Mouse (Mus musculus) heart, embryonic 14.5 days (tissue): ENCODE results near the gene Lemd1. TPM values are rescaled to one million over a fixed set of nuclear protein-coding genes. Genes with fewer than 3 reads are reported as not detected.

Experiments
- ATAC-seq: fragments of 200-750 bp; cut with Nextera tagmentation; 2 replicates; pipeline ENCODE4 v1.8.0; 2017; ENCODE audit warnings: low read depth, moderate TSS enrichment; ENCODE audit not compliant: insufficient number of reproducible peaks, insufficient read depth, low FRiP score
- H3K27ac ChIP-seq, 2 experiments: fragments of 200-500 bp in 1 of 2; fragments of 300-500 bp in 1 of 2; sonication (generic) in 1 of 2; replicated peaks in 1 of 2; 2 replicates each; pipeline ENCODE4 v1.5.1; 2012 to 2014; ENCODE audit warnings: low read depth in 2 of 2, low read length in 2 of 2, control low read depth in 1 of 2, mild to moderate bottlenecking in 1 of 2, mixed read lengths in 1 of 2; ENCODE audit not compliant: control insufficient read depth in 1 of 2, insufficient read depth in 1 of 2
- H3K27me3 ChIP-seq: fragments of 300-500 bp; sonication (generic); 2 replicates; pipeline ENCODE4 v1.6.1; 2014; ENCODE audit warnings: mild to moderate bottlenecking, low read length, control low read depth; ENCODE audit not compliant: control insufficient read depth, insufficient read depth
- H3K36me3 ChIP-seq: fragments of 300-500 bp; sonication (generic); 2 replicates; pipeline ENCODE4 v1.6.1; 2014; ENCODE audit warnings: mild to moderate bottlenecking, control low read depth, low read length, mixed read lengths; ENCODE audit not compliant: control insufficient read depth, insufficient read depth
- H3K4me1 ChIP-seq, 2 experiments: fragments of 200-500 bp in 1 of 2; fragments of 300-500 bp in 1 of 2; sonication (generic) in 1 of 2; 2 replicates each; pipeline ENCODE4 v1.6.1; 2012 to 2014; ENCODE audit warnings: low read length in 2 of 2, control low read depth in 1 of 2, mixed read lengths in 1 of 2; ENCODE audit not compliant: control insufficient read depth in 2 of 2, insufficient read depth in 2 of 2
- H3K4me2 ChIP-seq: fragments of 300-500 bp; sonication (generic); 2 replicates; pipeline ENCODE4 v1.6.1; 2014; ENCODE audit warnings: mild to moderate bottlenecking, low read length
- H3K4me3 ChIP-seq, 2 experiments: fragments of 200-500 bp in 1 of 2; fragments of 300-500 bp in 1 of 2; sonication (generic) in 1 of 2; 2 replicates each; pipeline ENCODE4 v1.5.1; 2012 to 2014; ENCODE audit warnings: low read length in 2 of 2, mild to moderate bottlenecking in 2 of 2, control low read depth in 1 of 2, low read depth in 1 of 2, moderate library complexity in 1 of 2; ENCODE audit not compliant: control insufficient read depth in 1 of 2, insufficient read depth in 1 of 2
- H3K9ac ChIP-seq: fragments of 300-500 bp; sonication (generic); 2 replicates; pipeline ENCODE4 v1.6.1; 2014; ENCODE audit warnings: mild to moderate bottlenecking, low read length
- H3K9me3 ChIP-seq: fragments of 300-500 bp; sonication (generic); 2 replicates; pipeline ENCODE4 v1.6.1; 2016; ENCODE audit warnings: low read length, control low read depth; ENCODE audit not compliant: control insufficient read depth
- WGBS: fragments of 180-500 bp; shearing (Covaris S2); extraction: QIAGEN DNeasy Blood & Tissue Kit; methylation state at CpG from one replicate; pipeline ENCODE4 v1.1.7; 2014; 5-methylcytosine and 5-hydroxymethylcytosine counted together
- polyA plus RNA-seq: library from polyadenylated mRNA; unstranded; fragments of >200 nt; fragmentation: Nextera tagmentation; extraction: Ambion mirVana; gene quantifications from 2 replicates; pipeline ENCODE4 v1.2.1, GENCODE M21; 2014

The Lemd1 gene
- polyA plus RNA-seq, 1 experiment from 2014 or later: not detected

- 1% methylated on average over 49 of the region's 50 CpGs for WGBS
- Histone ChIP-seq H3K4me2 (peak overlapping the region; percentile 98), H3K27me3 (peaks cover 80% of the 10 kb centered on the region), H3K36me3 (no peaks in the 10 kb centered on the region), H3K27ac (no peak overlapping the region), H3K4me3 (peak overlapping the region; percentile 34 to 55), H3K4me1 (peaks cover 5 to 22% of the 10 kb centered on the region in 2 experiments; a peak in 3 of 4 replicates), H3K9me3 (no peaks in the 10 kb centered on the region), H3K9ac (peak overlapping the region; percentile 52; the same call in 1 of the 2 replicates)
- no peak for ATAC-seq
These were observed 1.2 kb upstream of the Lemd1 start for GRCm38 (mm10) chr1:132190040-132190513.

GRCm38 (mm10) chr1:132190621-132191092, 574 bp upstream of the Lemd1 start:
- H3K4me1 ChIP-seq: peaks cover 5 to 22% of the 10 kb centered on the region in 2 experiments; a peak in 3 of 4 replicates
- H3K9me3 ChIP-seq: no peaks in the 10 kb centered on the region
- under 1% methylated on average over 59 of the region's 62 CpGs for WGBS
- no peak for ATAC-seq
- peak overlapping the region; percentile 52 for H3K9ac ChIP-seq
- peak overlapping the region; percentile 98 for H3K4me2 ChIP-seq
- no peaks in the 10 kb centered on the region for H3K36me3 ChIP-seq
- peaks cover 83% of the 10 kb centered on the region for H3K27me3 ChIP-seq
- no peak overlapping the region for H3K27ac ChIP-seq
- peak overlapping the region; percentile 34 to 55 for H3K4me3 ChIP-seq

DNA sequence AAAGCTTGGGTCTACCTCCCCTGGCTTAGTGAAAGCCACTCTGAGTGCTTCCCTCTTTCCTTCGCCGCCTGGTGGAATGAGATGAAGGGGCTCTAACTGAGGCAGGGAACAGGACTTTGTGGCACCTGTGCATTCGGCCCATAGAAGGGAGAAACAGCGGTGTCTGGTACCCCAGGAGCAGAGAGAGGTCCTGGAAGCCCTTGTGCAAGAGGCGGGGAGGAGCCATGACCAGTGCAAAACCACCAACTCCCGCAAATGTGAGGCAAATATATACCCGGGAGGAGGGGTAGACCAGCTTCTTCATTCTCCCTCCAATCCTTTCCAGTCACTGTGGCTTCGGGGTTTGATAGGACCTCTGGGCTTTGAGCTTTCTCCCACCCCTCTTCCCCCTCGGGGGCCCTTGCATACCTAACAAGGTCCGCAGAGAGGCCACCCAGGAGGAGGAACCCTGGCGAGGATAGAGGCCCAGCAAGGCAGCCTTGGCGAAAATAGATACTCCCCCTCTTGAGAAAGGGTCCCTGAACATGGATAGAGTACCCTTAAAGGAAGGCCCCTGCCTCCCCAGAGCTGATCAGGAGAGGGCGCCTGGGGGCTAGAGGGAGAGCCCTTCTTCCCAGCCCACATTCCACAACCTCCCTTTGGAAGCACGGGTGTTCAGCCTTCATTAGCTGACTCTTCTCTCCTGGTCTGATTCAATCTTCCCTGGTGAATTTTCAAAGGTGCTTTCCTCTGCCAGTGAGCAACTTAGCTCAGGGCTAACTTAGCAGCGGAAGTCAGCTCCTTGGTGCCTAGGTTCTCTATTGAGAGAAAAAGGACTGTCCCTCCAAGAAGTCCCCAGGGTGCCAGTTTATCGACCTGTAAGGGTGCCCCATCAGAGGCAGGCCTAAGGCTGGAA, 802 bp downstream of the Lemd1 start:
- ATAC-seq: no peak
- H3K36me3 ChIP-seq: no peaks in the 10 kb centered on the region
- H3K4me1 ChIP-seq: peaks cover 5 to 22% of the 10 kb centered on the region in 2 experiments; a peak in 3 of 4 replicates
- no peak overlapping the region for H3K27ac ChIP-seq
- peak overlapping the region; percentile 98 for H3K4me2 ChIP-seq
- WGBS: 8% methylated on average over 16 of the region's 16 CpGs
- no peak overlapping the region for H3K9ac ChIP-seq
- peak overlapping the region in 1 of 2 experiments; percentile 55; a peak in 1 of 4 replicates for H3K4me3 ChIP-seq
- H3K27me3 ChIP-seq: peaks cover 81% of the 10 kb centered on the region
- no peaks in the 10 kb centered on the region for H3K9me3 ChIP-seq

GRCm38 (mm10) chr1:132193806-132194205, 2.6 kb downstream of the Lemd1 start:
- Histone ChIP-seq H3K27ac (no peak overlapping the region), H3K27me3 (peaks cover 74% of the 10 kb centered on the region), H3K4me1 (peaks cover 5 to 22% of the 10 kb centered on the region in 2 experiments; a peak in 3 of 4 replicates), H3K36me3 (no peaks in the 10 kb centered on the region), H3K4me3 (no peak overlapping the region), H3K9me3 (no peaks in the 10 kb centered on the region), H3K4me2 (no peak overlapping the region), H3K9ac (no peak overlapping the region)
- ATAC-seq: no peak
- 73% methylated on average over 3 of the region's 3 CpGs for WGBS

- no peak for ATAC-seq
- Histone ChIP-seq H3K9ac (no peak overlapping the region), H3K27me3 (peaks cover 74% of the 10 kb centered on the region), H3K9me3 (no peaks in the 10 kb centered on the region), H3K4me3 (no peak overlapping the region), H3K4me1 (peaks cover 5 to 22% of the 10 kb centered on the region in 2 experiments; a peak in 3 of 4 replicates), H3K36me3 (no peaks in the 10 kb centered on the region), H3K27ac (no peak overlapping the region), H3K4me2 (no peak overlapping the region)
- 41% methylated on average over 3 of the region's 3 CpGs for WGBS
These were observed 3.4 kb downstream of the Lemd1 start for GRCm38 (mm10) chr1:132194624-132195023.

DNA sequence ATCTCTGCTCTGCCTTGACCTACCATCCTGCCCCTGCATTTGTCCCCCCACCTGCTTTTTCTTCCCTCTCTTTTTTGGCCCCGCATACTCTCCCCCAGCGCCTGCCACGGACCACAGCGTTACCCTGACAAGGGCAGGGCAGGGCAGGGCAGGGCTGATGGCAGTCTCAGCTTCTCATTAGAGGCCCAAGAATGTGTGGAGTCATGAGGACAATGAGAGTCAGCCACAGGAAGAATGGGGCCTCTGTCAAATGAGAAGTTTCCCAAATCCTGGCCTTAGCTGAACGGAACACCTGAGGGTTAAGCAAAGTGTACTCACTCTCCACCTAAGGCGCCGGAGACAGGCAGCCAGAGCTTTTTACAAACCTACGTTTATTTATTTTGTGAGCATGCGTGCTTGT, 3.9 kb downstream of the Lemd1 start:
- no peaks in the 10 kb centered on the region for H3K36me3 ChIP-seq
- ATAC-seq: no peak
- WGBS: 79% methylated on average over 9 of the region's 9 CpGs
- no peak overlapping the region for H3K4me3 ChIP-seq
- H3K27me3 ChIP-seq: peaks cover 74% of the 10 kb centered on the region
- H3K9ac ChIP-seq: no peak overlapping the region
- H3K4me2 ChIP-seq: no peak overlapping the region
- no peak overlapping the region for H3K27ac ChIP-seq
- H3K4me1 ChIP-seq: peaks cover 7 to 27% of the 10 kb centered on the region in 2 experiments; a peak in 3 of 4 replicates
- no peaks in the 10 kb centered on the region for H3K9me3 ChIP-seq

DNA sequence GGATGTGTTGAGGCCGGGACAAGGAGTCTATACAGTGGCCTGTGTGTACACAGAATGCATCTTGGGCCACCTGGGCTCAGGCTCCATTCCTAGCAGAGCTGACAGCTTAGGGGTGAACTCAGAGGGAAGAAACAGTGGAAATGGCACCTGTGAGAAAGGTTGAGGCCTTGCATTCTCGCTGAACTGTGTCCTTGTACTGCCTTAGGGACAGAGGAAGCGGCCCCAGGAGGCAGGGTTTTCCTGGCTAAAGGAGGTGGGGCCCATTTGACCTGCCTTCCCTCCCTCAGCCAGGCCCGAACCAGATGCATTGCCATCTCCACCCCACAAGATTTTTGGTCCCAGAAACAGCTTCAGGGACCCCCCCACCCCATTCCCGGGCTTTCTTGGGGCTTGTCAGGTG, 4.5 kb downstream of the Lemd1 start:
- H3K4me2 ChIP-seq: no peak overlapping the region
- 61% methylated on average over 5 of the region's 5 CpGs for WGBS
- H3K9me3 ChIP-seq: no peaks in the 10 kb centered on the region
- H3K27ac ChIP-seq: no peak overlapping the region
- peaks cover 7 to 25% of the 10 kb centered on the region in 2 experiments; a peak in 3 of 4 replicates for H3K4me1 ChIP-seq
- H3K9ac ChIP-seq: no peak overlapping the region
- no peaks in the 10 kb centered on the region for H3K36me3 ChIP-seq
- H3K4me3 ChIP-seq: no peak overlapping the region
- ATAC-seq: no peak
- peaks cover 74% of the 10 kb centered on the region for H3K27me3 ChIP-seq
